In the genomic region with DNA sequence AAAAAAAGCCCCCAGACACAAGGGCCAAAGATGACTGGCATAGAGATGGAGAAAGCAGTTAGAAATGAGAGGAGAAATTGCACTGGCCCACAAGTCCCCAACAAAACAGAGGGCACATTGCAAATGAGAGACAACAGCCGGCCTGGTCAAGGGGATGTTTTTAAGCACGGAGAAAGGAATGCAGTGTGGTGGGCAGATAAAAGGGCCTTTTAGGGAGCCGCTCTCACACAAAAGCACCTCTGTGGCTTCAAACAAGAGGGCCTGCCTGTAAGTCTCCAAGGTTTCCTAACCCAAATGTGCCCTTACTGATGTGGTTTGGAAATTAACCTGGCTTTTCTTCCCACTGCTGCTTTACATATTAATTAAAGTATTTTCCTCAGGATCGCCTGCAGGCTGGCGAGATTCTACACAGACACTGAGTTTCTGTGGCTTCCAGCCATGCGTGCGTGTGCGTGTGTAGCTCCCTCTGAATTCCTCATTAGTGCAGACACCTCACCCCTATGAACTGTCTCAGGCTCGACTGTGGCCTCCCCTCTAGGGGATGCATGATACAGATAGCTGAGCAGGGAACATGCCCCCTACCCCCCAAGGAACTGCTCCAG, we compare ENCODE assay signal across 12 mouse cellular contexts. TPM values are rescaled to one million over a fixed set of nuclear protein-coding genes. Genes with fewer than 3 reads are reported as not detected.
DNase-seq lines count a peak whose midpoint lies in the region; ATAC-seq and TF ChIP-seq lines count a peak whose summit lies in the region.
"Had no signal": no experiment of that assay in that cellular context is flagged by ENCODE, and none has a peak within 500 bp of the region (broad histone marks: within the 10 kb centered on the region; RNA-seq: fewer than 3 reads in every experiment).

No protein-coding gene starts in this region.

- TF ChIP-seq CTCF in forebrain, postnatal 0 days (IDR thresholded peaks at IDR 0.05; ENCODE audit: low read depth), result no peak

- H3K9me3 ChIP-seq in kidney, embryonic 15.5 days (replicated peaks), result no peaks in the 10 kb centered on the region
- no peaks in the 10 kb centered on the region for H3K9me3 ChIP-seq in embryonic facial prominence, embryonic 10.5 days
- no peaks in the 10 kb centered on the region for H3K9me3 ChIP-seq in forebrain, postnatal 0 days (ENCODE audit: low read length)
- H3K9me3 ChIP-seq in midbrain, embryonic 12.5 days, result no peaks in the 10 kb centered on the region
- H3K9me3 ChIP-seq: embryonic facial prominence, embryonic 15.5 days had no signal

- H3K4me2 ChIP-seq in kidney, embryonic 15.5 days, result no peak overlapping the region
- no peak overlapping the region for H3K4me2 ChIP-seq in forebrain, postnatal 0 days (ENCODE audit: low read depth)
- no peak overlapping the region for H3K4me2 ChIP-seq in midbrain, embryonic 12.5 days (replicated peaks)
- H3K4me2 ChIP-seq: embryonic facial prominence, embryonic 15.5 days had no signal

- WGBS in kidney, embryonic 15.5 days, result 36% methylated on average over 9 of the region's 9 CpGs
- 9% methylated on average over 9 of the region's 9 CpGs for WGBS in embryonic facial prominence, embryonic 10.5 days
- WGBS in forebrain, postnatal 0 days, result 10% methylated on average over 9 of the region's 9 CpGs
- WGBS in midbrain, embryonic 12.5 days, result 4% methylated on average over 9 of the region's 9 CpGs

- no peak; the same call in 1 of the 2 replicates for ATAC-seq in kidney, embryonic 15.5 days (replicated peaks; ENCODE audit: low FRiP score)
- ATAC-seq in forebrain, postnatal 0 days, result peak; percentile 24; the same call in 1 of the 2 replicates
- ATAC-seq in midbrain, embryonic 12.5 days (ENCODE audit: low FRiP score, low read depth), result no peak; the same call in 1 of the 2 replicates
- ATAC-seq: activated CD4-positive, CD25-positive, alpha-beta regulatory T cell, adult 4 months had no signal

- no peak overlapping the region for H3K9ac ChIP-seq in kidney, embryonic 15.5 days
- no peak overlapping the region for H3K9ac ChIP-seq in forebrain, postnatal 0 days
- H3K9ac ChIP-seq in midbrain, embryonic 12.5 days (replicated peaks), result no peak overlapping the region; the same call in 1 of the 2 replicates
- H3K9ac ChIP-seq: embryonic facial prominence, embryonic 15.5 days had no signal

- peak overlapping the region; percentile 71 for H3K27ac ChIP-seq in kidney, embryonic 15.5 days
- peak overlapping the region; percentile 76 for H3K27ac ChIP-seq in embryonic facial prominence, embryonic 10.5 days (replicated peaks)
- no peak overlapping the region for H3K27ac ChIP-seq in forebrain, postnatal 0 days (ENCODE audit: low read depth, low read length)
- peak overlapping the region; percentile 35; the same call in 1 of the 2 replicates for H3K27ac ChIP-seq in midbrain, embryonic 12.5 days (replicated peaks)
- H3K27ac ChIP-seq: embryonic facial prominence, embryonic 15.5 days had no signal

- no peak for DNase-seq in kidney, postnatal 36 days
- peak; percentile 41 for DNase-seq in embryonic facial prominence, embryonic 10.5 days (ENCODE audit: low spot score)
- no peak for DNase-seq in forebrain, postnatal 0 days
- no peak for DNase-seq in spleen, postnatal 10 days (ENCODE audit: low spot score in 2 of 2)
- DNase-seq in urinary bladder, postnatal 4 days (ENCODE audit: low spot score in 2 of 2), result no peak
- DNase-seq: lung, adult 18-20 months had no signal

- no peak overlapping the region for H3K4me3 ChIP-seq in kidney, embryonic 15.5 days (replicated peaks)
- H3K4me3 ChIP-seq in embryonic facial prominence, embryonic 10.5 days, result no peak overlapping the region
- no peak overlapping the region for H3K4me3 ChIP-seq in forebrain, postnatal 0 days (ENCODE audit: low read depth, low read length)
- H3K4me3 ChIP-seq in midbrain, embryonic 12.5 days, result no peak overlapping the region
- H3K4me3 ChIP-seq: embryonic facial prominence, embryonic 15.5 days; myocyte had no signal

- no peaks in the 10 kb centered on the region for H3K27me3 ChIP-seq in kidney, embryonic 15.5 days
- peaks cover 34% of the 10 kb centered on the region for H3K27me3 ChIP-seq in embryonic facial prominence, embryonic 10.5 days (replicated peaks; ENCODE audit: low read depth, poor library complexity, severe bottlenecking)
- no peaks in the 10 kb centered on the region for H3K27me3 ChIP-seq in forebrain, postnatal 0 days (ENCODE audit: insufficient read depth, low read length)
- peaks cover 10% of the 10 kb centered on the region; the same call in 1 of the 2 replicates for H3K27me3 ChIP-seq in midbrain, embryonic 12.5 days
- H3K27me3 ChIP-seq: CH12.LX; embryonic facial prominence, embryonic 15.5 days had no signal

- no peaks in the 10 kb centered on the region for H3K36me3 ChIP-seq in kidney, embryonic 15.5 days
- H3K36me3 ChIP-seq in embryonic facial prominence, embryonic 10.5 days (replicated peaks), result no peaks in the 10 kb centered on the region
- H3K36me3 ChIP-seq in forebrain, postnatal 0 days (ENCODE audit: insufficient read depth), result no peaks in the 10 kb centered on the region
- no peaks in the 10 kb centered on the region for H3K36me3 ChIP-seq in midbrain, embryonic 12.5 days
- H3K36me3 ChIP-seq: embryonic facial prominence, embryonic 15.5 days had no signal

- peaks cover 80% of the 10 kb centered on the region for H3K4me1 ChIP-seq in kidney, embryonic 15.5 days
- peaks cover 77% of the 10 kb centered on the region for H3K4me1 ChIP-seq in embryonic facial prominence, embryonic 10.5 days
- 0 out of 2 replicates have a peak, but pooled peaks cover under 1% of the 10 kb centered on the region for H3K4me1 ChIP-seq in forebrain, postnatal 0 days (ENCODE audit: insufficient read depth)
- peaks cover 36% of the 10 kb centered on the region for H3K4me1 ChIP-seq in midbrain, embryonic 12.5 days

RNA-seq across cellular contexts. Expression of a gene that starts 35.3 kb away (rescaled TPM):
- 5.6 and 5.7 TPM in 2 replicates for polyA plus RNA-seq in kidney, embryonic 15.5 days (2015; fragmentation: Nextera tagmentation; extraction: Ambion mirVana)
- 7.9 and 8.1 TPM in 2 replicates for polyA plus RNA-seq in embryonic facial prominence, embryonic 10.5 days (2016; fragmentation: Nextera tagmentation; extraction: Ambion mirVana)
- 28.2 and 37.3 TPM in 2 replicates for total RNA-seq in forebrain, postnatal 0 days (2014; rRNA removed)
- 5.5 and 7.6 TPM in 2 replicates for polyA plus RNA-seq in forebrain, postnatal 0 days (2015; fragmentation: Nextera tagmentation; extraction: Ambion mirVana)
- polyA plus RNA-seq in midbrain, embryonic 12.5 days (2016; fragmentation: Nextera tagmentation; extraction: Ambion mirVana), result 7.9 and 10.0 TPM in 2 replicates
